Mouse (Mus musculus): ENCODE data around the gene Sucla2.

The Sucla2 gene

GRCm38 (mm10) chr14:73524766-73525448 lies at the start of gene Sucla2:
TSS of gene Sucla2 (plus strand) at chr14:73525319.
- DNase-seq: peak; percentile 94

- DNase-seq: no peak
These were observed 49.6 kb upstream of the Sucla2 start for GRCm38 (mm10) chr14:73475506-73475905.

GRCm38 (mm10) chr14:73476361-73476934 lies 48.7 kb upstream of the Sucla2 start:
- DNase-seq: no peak

GRCm38 (mm10) chr14:73477077-73477476 lies 48.0 kb upstream of the Sucla2 start:
- DNase-seq: no peak

GRCm38 (mm10) chr14:73478321-73478720 lies 46.8 kb upstream of the Sucla2 start:
- DNase-seq: no peak

- DNase-seq: no peak
These were observed 45.3 kb upstream of the Sucla2 start for GRCm38 (mm10) chr14:73479771-73480170.

DNA sequence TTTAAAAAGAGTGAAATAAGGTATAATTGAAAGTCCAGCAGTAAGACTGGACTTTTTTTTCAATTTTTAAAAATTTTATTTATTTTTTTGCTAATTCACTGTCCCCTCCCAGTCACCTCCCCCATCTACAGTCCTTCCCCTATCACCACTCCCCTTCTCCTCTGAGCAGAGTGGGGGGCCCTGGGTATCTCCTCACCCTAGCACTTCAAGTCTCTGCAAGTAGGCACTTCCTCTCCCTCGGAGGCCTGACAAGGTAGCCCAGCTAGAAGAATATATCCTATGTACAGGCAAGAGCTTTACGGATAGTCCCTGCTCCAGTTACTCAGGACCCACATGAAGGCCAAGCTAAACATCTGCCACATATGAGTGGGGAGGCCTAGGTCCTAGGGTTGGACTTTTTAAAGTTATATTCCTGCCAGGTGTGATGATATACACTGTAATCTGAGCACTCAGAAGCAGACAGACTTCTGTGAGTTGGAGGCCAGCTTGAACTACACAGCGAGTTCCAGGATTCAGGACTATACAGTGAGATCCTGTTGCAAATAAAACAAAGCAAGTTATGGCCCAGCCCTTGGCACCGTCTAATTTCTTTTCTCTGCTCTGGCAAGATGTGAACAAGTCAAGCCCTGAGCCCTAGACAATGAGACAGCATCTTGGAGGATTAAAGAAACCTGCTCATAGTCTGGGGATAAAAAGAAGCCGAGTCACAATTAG lies 41.4 kb upstream of the Sucla2 start:
- DNase-seq: no peak

GRCm38 (mm10) chr14:73484366-73485110 lies 40.6 kb upstream of the Sucla2 start:
- no peak for DNase-seq

GRCm38 (mm10) chr14:73486641-73487040 lies 38.5 kb upstream of the Sucla2 start:
- no peak for DNase-seq

DNA sequence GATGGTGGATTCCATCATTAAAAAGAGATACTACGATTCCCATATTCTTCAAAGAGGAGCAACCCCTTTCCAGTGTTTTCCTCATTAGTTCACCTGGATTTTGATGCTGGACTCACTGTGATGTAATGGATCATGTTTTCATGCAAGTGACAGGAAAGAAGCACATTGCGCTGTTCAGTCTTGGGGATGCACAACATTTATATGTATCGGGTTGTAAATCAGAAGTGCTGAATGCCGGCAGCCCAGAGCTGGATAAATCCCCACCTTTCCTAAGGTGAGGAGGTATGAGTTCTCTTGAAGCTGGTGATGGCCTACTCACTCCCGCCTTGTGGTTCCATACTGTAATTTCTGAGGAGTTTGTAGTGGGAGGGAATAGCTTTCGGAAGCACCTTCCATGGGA lies 31.8 kb upstream of the Sucla2 start:
- DNase-seq: no peak

DNA sequence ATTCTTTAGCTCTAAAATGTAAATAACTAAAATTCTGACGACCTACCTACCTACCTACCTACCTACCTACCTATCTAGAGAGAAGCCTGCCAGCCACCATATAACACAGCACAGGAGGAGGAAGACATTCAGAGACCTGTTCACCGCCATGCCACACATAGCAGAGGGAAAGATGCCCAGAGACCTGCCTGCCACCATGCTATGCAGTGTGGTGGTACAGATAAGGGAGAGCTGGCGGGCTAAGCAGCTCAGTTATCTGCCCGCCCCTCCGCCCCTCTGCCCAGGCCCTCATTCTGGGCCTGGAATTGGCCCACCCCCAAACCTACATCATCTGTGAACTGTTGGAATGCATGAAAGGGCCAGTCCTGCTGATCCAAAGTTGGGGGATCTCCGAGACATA lies 31.0 kb upstream of the Sucla2 start:
- no peak for DNase-seq

DNA sequence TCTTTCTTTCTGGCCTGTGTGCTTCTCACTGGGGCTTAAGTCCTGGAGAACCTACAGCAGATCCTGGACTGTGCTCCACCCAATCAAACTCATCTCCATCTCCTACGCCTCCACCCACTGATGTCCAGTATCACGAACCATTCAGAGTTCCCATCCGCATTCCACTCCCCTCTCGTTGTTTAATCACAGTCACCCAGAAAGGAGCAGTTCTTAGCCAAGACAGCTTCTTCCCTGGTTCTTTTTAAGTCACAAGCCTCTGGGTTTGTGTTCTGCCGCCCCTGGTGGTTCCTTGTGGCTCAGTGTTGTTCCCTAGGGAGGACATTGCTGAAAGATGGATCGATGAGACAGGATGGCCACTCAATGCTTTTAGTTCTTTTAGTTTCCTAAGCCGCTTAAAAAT lies 29.4 kb upstream of the Sucla2 start:
- DNase-seq: no peak

DNA sequence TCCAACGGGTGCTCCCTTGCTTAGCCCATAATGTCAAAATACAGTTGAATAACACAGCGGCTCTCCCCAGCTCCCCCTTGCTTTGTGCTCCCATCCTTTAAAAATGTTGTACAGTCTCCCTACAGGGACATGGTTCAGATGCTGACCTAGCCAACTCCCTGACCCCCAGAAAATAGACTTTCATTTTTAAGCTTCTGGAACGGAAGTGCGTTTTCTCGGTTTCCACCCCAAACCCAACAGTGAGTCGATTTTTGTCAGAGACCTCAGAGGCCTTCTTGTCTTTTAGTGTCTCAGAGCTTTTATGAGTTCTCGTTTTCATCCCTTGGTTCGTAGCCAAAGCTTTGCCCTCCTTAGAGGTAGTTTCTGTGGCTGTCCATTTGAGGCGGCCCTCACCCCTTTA lies 23.8 kb upstream of the Sucla2 start:
- no peak for DNase-seq

DNA sequence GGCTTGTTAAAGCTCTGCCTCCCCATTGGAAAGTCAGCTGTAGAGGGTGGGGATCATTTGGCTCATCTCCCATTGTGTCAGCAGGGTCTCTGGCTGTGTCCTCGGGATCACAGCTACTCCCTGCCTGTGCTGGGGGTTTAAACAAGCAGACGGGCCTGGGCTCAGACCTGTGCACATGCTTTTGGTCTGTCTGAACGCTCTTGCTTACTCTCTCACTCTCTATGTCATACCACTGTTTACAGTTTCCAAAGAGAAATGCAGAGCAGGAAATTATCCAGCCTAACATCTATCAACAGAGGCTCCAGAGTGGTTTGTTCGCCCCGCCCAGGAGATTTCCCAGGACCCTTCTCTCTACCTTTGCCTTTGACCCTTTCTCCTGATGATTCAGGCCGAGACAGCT lies 23.4 kb upstream of the Sucla2 start:
- no peak for DNase-seq

DNA sequence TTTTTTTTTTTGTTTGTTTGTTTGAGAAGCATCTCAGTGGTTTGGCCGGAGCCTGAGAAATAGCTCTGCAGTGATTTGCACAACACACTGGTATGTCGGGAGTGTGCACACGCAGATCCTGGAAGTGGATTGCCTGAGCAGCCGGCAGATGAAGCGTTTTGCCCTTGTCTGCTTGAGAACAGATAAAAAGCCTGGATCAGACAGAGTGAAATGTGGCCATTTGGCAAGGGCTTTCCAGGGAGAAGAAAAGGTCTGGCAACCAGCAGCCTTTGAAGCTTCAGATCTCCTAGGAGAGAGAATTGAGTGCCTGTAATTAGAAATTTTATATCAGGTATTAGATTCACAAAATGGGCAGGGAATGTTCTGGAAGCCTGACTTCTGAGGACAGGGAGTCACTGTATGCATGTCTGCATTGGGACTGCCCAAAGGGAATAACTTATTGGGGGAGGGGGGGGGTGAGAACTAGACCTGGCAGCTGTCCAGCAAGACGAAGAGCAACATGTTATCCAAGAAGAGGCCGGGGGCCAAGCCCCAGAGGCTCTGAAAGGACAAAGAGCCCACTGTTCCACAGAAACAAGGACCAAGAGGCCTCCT lies 22.4 kb upstream of the Sucla2 start:
- DNase-seq: no peak

DNA sequence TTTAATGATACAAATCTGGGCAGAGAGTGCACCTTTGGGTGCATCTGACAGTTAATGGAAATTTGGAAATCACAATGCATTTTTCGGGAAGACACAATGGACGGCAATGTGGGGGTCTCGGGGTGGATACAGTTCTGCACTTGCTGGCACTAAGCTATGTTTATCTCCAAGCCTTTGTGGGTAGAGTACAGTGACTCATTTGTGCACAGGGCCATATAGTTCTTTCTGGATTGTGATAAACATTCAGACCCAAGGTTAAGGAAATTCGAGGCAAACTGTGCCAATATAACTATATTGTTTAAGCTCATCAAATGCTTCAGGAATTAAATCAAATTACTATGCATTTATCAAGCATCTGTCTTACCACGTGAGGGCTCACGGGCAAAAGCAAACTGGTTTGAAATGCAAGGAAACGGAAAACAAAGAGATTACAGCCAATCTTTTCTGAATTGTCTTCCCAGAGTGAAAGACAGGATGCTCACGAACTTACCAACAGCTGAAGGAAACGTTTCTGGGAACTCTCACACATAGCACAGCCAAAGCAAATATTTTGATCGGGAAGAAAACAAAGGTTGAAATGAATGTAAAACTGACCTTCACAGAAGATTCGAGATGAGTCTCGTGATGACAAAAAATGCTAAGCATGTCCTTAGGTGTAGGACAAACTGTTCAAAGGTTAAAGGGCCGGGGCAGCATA lies 21.7 kb upstream of the Sucla2 start:
- DNase-seq: no peak

GRCm38 (mm10) chr14:73506283-73506682 lies 18.8 kb upstream of the Sucla2 start:
- no peak for DNase-seq

GRCm38 (mm10) chr14:73507200-73507599 lies 17.9 kb upstream of the Sucla2 start:
- DNase-seq: no peak

- no peak for DNase-seq
These were observed 17.3 kb upstream of the Sucla2 start for GRCm38 (mm10) chr14:73507702-73508376.

DNA sequence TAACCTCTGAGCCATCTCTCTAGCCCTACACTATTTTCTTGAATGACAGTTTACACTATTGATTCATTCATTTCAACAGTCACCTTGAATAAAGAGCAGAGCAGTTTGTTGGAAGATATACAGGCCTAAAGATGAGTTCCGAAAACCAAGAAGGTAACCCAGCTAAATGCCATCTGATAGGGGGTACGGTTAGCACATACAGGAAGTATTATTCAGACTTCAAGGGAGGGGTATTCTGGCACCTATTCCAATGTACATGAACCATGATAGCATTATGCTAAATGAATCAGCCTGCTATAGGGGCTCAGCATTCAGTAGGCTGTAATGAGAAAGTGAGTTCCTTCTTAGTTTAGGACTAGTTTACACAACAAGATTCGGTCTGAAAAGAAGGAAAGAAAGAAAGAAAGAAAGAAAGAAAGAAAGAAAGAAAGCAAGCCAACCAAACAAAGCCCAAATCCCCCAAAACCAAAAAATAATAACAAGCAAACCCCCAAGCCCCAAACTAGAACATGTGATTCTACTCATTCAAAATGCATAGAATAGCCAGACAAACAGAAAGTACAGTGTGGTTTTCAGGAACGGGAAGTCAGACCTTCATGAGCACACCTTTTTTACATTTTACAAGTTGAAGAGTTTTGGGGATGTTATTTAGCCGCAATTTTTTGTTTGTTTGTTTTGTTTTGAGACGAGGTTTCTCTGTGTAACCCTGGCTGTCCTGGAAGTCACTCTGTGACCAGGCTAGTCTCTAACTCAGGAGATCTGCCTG lies 16.3 kb upstream of the Sucla2 start:
- DNase-seq: no peak

DNA sequence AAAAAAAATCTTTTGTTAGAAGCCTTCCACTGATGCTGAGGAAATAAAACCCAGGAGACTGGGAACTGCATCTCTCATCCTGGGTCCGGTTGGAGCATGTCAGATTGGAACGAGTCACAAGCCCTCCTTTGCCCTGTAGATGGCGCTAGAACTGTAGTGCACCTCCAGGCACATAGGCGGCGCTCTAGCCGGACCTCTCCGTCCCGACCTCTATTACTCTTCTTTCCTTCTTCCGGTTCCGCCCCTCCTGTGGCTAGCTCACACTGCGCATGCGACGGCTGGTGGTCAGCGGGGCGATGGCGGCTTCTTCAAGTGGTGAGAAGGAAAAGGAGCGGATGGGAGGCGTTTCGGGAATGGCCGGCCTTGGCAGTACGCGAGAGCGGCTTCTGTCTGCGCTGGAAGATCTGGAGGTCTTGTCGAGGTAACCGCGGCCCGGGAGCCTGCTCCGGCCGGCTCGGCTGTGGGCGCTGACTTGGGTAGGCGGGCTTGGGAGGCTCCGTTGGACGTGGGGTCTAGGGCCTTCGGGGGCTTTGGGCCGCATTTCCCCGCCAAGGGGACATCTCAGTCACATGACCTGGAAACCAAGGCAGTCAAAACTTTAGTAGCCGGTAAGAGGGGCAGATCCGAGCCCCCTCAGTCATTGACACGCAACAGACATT lies 15.2 kb upstream of the Sucla2 start, which contains the start of gene Med4:
TSS of gene Med4 (plus strand) at position 261 of the 659 bp plus-strand sequence.
- DNase-seq: peak; percentile 94
